Mouse (Mus musculus) intestine, embryonic 14.5 days (tissue): ENCODE data around the gene Ptpn14. TPM values are rescaled to one million over a fixed set of nuclear protein-coding genes. Genes with fewer than 3 reads are reported as not detected.
A peak's percentile ranks its signal among the peaks of the same experiment; 100 is the strongest.

ENCODE experiments used
- ATAC-seq: fragments of 200-750 bp; cut with Nextera tagmentation; replicated peaks from 2 replicates; pipeline ENCODE4 v1.8.0; 2017; ENCODE audit warnings: low read depth, moderate number of reproducible peaks, moderate TSS enrichment, moderate library complexity; ENCODE audit not compliant: low FRiP score, low TSS enrichment
- DNase-seq: peaks from one replicate; pipeline ENCODE4 v3.0.0-alpha.2; 2018; ENCODE audit warnings: low spot score
- H3K27ac ChIP-seq: fragments of 300-500 bp; sonication (generic); 2 replicates; pipeline ENCODE4 v1.5.1; 2014; ENCODE audit warnings: low read depth, mild to moderate bottlenecking, control low read depth
- H3K27me3 ChIP-seq: fragments of 300-500 bp; sonication (generic); replicated peaks from 2 replicates; pipeline ENCODE4 v1.6.1; 2014; ENCODE audit warnings: low read length, control low read depth; ENCODE audit not compliant: control insufficient read depth, insufficient read depth
- H3K36me3 ChIP-seq: fragments of 300-500 bp; sonication (generic); 2 replicates; pipeline ENCODE4 v1.6.1; 2014; ENCODE audit warnings: low read length, control low read depth; ENCODE audit not compliant: control insufficient read depth, insufficient read depth
- H3K4me1 ChIP-seq: fragments of 300-500 bp; sonication (generic); replicated peaks from 2 replicates; pipeline ENCODE4 v1.6.1; 2014; ENCODE audit warnings: low read length, control low read depth, mixed read lengths; ENCODE audit not compliant: control insufficient read depth, insufficient read depth
- H3K4me2 ChIP-seq: fragments of 300-500 bp; sonication (generic); 2 replicates; pipeline ENCODE4 v1.6.1; 2014; ENCODE audit warnings: low read length
- H3K4me3 ChIP-seq: fragments of 300-500 bp; sonication (generic); 2 replicates; pipeline ENCODE4 v1.5.1; 2014; ENCODE audit warnings: low read depth, low read length, control low read depth, mixed read lengths
- H3K9ac ChIP-seq: fragments of 300-500 bp; sonication (generic); 2 replicates; pipeline ENCODE4 v1.6.1; 2014; ENCODE audit warnings: mild to moderate bottlenecking, low read length
- H3K9me3 ChIP-seq: fragments of 300-500 bp; sonication (generic); 2 replicates; pipeline ENCODE4 v1.6.1; 2016; ENCODE audit warnings: low read length, control low read depth; ENCODE audit not compliant: control insufficient read depth
- WGBS: fragments of 180-500 bp; shearing (Covaris S2); extraction: QIAGEN DNeasy Blood & Tissue Kit; methylation state at CpG from one replicate; pipeline ENCODE4 v1.1.7; 2014; 5-methylcytosine and 5-hydroxymethylcytosine counted together
- polyA plus RNA-seq: library from polyadenylated mRNA; unstranded; fragments of >200 nt; fragmentation: Nextera tagmentation; extraction: Ambion mirVana; gene quantifications from 2 replicates; pipeline ENCODE4 v1.2.1, GENCODE M21; 2014

Gene Ptpn14
- polyA plus RNA-seq, 1 experiment from 2014 or later, result 7.9 TPM

DNA sequence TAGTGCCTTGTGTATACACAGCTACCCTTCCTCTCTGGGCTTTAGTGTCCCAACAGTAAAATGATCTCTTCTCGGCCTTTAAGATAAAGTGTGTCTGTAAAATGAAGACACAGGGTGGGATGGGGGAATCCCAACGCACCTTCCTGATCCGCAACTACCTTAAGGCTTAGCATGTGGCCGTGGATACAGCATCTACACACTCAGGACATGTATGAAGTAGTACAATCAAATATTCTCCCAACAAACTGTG, 193.4 kb downstream of the Ptpn14 start:
- Histone ChIP-seq H3K9me3 (no peaks in the 10 kb centered on the region), H3K36me3 (no peaks in the 10 kb centered on the region), H3K27ac (peak overlapping the region; percentile 69; the same call in 1 of the 2 replicates), H3K4me2 (peak overlapping the region; percentile 88), H3K4me3 (peak overlapping the region; percentile 89), H3K27me3 (no peaks in the 10 kb centered on the region), H3K9ac (peak overlapping the region; percentile 87), H3K4me1 (peaks cover 12% of the 10 kb centered on the region; the same call in 1 of the 2 replicates)
- WGBS, result 0% methylated on average over 4 of the region's 4 CpGs
- DNase-seq (no peak), ATAC-seq (no peak; the same call in 1 of the 2 replicates)

DNA sequence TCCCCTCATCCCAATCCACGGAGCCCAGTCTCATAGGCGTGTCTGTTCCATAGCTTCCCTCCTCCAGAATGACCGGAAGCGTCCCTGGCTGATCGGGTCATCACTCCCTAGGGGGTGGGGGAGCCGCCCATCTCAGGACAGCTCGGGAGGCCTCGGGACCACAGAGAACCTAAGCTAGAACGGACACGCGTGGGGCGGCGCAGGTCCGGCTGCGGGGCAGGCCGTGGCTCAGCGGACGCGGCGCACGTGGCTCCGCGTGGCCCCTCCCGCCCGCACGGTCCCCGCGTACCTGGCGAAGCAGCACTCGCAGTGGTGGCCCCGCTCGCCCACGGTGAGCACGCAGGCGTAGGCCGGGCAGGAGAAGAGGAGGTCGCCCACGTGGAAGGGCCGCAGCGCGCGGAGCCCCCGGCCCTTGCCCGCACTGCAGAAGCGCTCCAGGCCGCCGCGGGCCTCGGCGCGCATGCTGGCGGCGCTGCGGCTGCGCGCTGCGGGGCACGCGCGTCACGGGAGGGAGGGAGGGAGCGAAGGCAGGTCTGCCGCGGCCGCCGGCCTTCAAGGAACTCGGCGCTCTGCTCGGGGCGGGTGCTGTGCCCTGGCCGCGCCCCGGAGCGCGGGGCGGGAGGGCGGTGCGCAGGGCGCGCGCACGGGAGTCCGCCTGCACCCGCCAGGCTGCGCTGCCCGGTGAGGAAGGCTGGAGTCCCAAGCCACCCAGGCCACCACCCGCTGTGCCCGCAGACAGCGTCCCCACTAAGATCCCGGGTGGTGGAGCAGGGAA, 193.9 kb downstream of the Ptpn14 start, which contains the start of gene Smyd2:
Gene Smyd2 (minus strand): TSS at position 546 of the 775 bp plus-strand sequence.
- peak within 1 kb of the TSS; percentile 69; the same call in 1 of the 2 replicates for H3K27ac ChIP-seq
- H3K4me2 ChIP-seq, result peak within 1 kb of the TSS; percentile 88
- H3K4me1 ChIP-seq, result peaks cover 12% of the 10 kb centered on the region; the same call in 1 of the 2 replicates
- H3K36me3 ChIP-seq, result no peaks in the 10 kb centered on the region
- whole genome bisulfite sequencing, result under 1% methylated on average over 81 of the region's 90 CpGs
- ATAC-seq (peak; percentile 92), DNase-seq (peak; percentile 82)
- H3K27me3 ChIP-seq, result no peaks in the 10 kb centered on the region
- H3K9me3 ChIP-seq, result no peaks in the 10 kb centered on the region
- H3K4me3 ChIP-seq, result peak within 1 kb of the TSS; percentile 89
- H3K9ac ChIP-seq, result peak within 1 kb of the TSS; percentile 87

DNA sequence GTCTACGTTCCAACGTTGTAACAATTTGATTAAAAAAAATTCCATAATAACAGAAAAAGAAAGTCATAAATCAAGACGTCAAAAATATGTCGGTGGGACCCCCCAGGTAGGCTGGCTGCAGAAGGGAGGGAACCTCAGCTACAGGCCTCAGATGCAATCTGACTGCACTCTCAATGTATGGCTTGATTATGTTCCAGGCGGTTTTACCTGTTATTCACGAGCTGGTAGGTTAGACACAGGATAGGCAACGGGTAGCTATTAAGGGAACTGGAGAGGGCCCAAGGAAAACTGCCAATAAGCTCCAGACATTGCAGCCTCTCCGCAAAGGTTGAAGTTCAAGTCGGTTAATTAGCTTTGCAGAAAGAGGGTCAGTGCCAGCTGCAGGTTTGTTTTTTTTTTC, 194.7 kb downstream of the Ptpn14 start:
- ATAC-seq (peak; percentile 17; the same call in 1 of the 2 replicates), DNase-seq (peak; percentile 57)
- H3K4me2 ChIP-seq, result peak overlapping the region; percentile 88
- H3K27me3 ChIP-seq, result no peaks in the 10 kb centered on the region
- H3K27ac ChIP-seq, result peak overlapping the region; percentile 69; the same call in 1 of the 2 replicates
- H3K9ac ChIP-seq, result peak overlapping the region; percentile 87
- WGBS, result 18% methylated on average over 9 of the region's 9 CpGs
- peak overlapping the region; percentile 89 for H3K4me3 ChIP-seq
- H3K36me3 ChIP-seq, result no peaks in the 10 kb centered on the region
- peaks cover 12% of the 10 kb centered on the region; the same call in 1 of the 2 replicates for H3K4me1 ChIP-seq
- no peaks in the 10 kb centered on the region for H3K9me3 ChIP-seq

DNA sequence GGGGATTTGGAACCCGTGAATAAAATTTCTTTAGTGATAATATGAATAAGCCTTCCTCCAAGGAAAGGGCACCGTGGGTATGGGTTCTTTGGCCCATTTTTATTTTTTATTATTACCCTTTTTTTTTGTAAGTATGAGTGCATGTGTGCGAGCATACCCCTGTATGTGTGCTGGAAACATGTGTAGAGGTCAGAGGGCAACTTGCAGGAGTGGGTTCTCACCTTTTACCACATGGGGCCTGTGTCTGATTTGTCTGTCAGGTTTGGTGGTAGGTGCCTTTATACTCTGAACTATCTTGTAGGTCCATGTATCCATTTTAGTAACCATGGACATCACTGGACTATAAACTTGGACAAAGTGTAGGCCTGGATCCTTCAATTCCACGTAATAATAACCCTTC, 195.1 kb downstream of the Ptpn14 start:
- no peak for DNase-seq
- H3K36me3 ChIP-seq, result no peaks in the 10 kb centered on the region
- no peak for ATAC-seq

DNA sequence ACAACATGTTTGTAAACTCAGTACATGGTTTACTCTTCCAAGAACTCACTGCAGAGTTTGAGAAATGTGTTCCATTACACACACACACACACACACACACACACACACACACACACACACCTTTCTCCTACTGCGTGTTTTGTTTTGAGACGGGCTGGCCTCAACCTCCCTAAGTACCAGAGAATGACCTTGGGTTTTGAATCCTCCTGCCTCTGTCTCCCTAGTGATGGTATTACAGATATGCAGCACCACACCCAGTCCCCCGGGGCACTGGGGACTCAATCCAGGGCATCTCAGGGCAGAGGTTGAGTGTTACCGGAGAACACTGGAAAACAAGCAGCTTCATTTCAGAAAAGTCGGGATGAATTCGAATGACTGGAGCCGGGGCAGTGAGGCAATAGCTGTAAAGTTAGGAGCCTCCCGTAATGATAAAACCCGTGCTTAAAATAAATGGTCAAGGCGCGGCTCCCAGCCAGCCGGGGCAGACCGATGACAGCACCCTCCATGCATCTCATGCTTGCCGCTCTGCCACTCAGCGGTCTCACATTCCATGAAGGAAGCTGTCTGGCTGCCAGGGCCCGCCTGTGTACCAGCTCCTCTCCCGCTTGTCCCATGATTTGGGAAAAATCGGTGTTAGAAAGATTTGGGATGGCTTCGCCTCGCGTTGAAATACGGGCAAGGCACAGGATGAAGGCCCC, 196.0 kb downstream of the Ptpn14 start:
- Histone ChIP-seq H3K4me2 (no peak overlapping the region), H3K9ac (no peak overlapping the region), H3K9me3 (no peaks in the 10 kb centered on the region), H3K4me3 (no peak overlapping the region), H3K27me3 (no peaks in the 10 kb centered on the region), H3K27ac (no peak overlapping the region), H3K4me1 (peaks cover 12% of the 10 kb centered on the region; the same call in 1 of the 2 replicates), H3K36me3 (no peaks in the 10 kb centered on the region)
- DNase-seq, result no peak
- no peak for ATAC-seq
- WGBS, result 79% methylated on average over 22 of the region's 22 CpGs

More for the DNA sequence above, 195.1 kb downstream of the Ptpn14 start:
- H3K27ac ChIP-seq, result no peak overlapping the region
- H3K9ac ChIP-seq, result no peak overlapping the region
- H3K27me3 ChIP-seq, result no peaks in the 10 kb centered on the region
- no peak overlapping the region for H3K4me3 ChIP-seq
- no peaks in the 10 kb centered on the region for H3K9me3 ChIP-seq
- H3K4me1 ChIP-seq, result peaks cover 12% of the 10 kb centered on the region; the same call in 1 of the 2 replicates
- WGBS, result 86% methylated on average over 4 of the region's 4 CpGs
- no peak overlapping the region for H3K4me2 ChIP-seq

DNA sequence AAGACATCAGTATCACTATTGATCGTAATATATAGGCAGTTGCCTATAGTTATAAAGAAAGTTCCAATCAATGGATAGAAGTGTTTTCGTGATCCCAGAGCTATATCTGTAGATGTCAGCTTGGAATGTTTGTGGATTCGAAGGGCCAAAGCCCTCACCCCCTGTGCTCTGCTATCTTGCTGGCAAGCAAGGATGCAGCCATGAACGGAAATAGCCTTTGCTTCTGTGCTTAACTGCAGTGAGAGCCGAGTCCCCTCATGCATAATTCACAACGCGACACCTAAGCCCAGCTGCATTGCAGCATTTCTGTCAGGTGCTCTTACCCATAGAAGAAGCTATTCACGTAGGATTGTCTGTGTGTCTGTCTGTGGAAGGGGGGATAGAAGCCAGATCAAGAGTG, 198.2 kb downstream of the Ptpn14 start:
- 69% methylated on average over 8 of the region's 8 CpGs for WGBS
- H3K9ac ChIP-seq, result no peak overlapping the region
- H3K36me3 ChIP-seq, result no peaks in the 10 kb centered on the region
- H3K4me2 ChIP-seq, result no peak overlapping the region
- ATAC-seq (no peak), DNase-seq (no peak)
- H3K4me1 ChIP-seq, result peaks cover 1% of the 10 kb centered on the region; the same call in 1 of the 2 replicates
- no peaks in the 10 kb centered on the region for H3K9me3 ChIP-seq
- H3K4me3 ChIP-seq, result no peak overlapping the region
- H3K27me3 ChIP-seq, result no peaks in the 10 kb centered on the region
- H3K27ac ChIP-seq, result no peak overlapping the region

Other genes with a start within 250 kb of the Ptpn14 start
- 70.6 and 80.3 TPM in 2 replicates for gene Cenpf, start 40.2 kb upstream of the Ptpn14 start, polyA plus RNA-seq
- gene Smyd2, start 194.1 kb downstream of the Ptpn14 start, polyA plus RNA-seq, result 124 and 127 TPM in 2 replicates